Mouse (Mus musculus) bone marrow macrophage, adult 2 months (primary cell): ENCODE measurements around the gene Fam126a.

ENCODE experiments used
- CTCF ChIP-seq: IDR thresholded peaks from 2 replicates; pipeline ENCODE4 v1.5.1; 2012; ENCODE audit warnings: low read depth, mild to moderate bottlenecking, low read length, moderate library complexity
- POLR2A ChIP-seq: IDR thresholded peaks from 2 replicates; pipeline ENCODE4 v1.6.1; 2012; ENCODE audit warnings: mild to moderate bottlenecking, low read depth, low read length, borderline replicate concordance

- no peak for TF ChIP-seq CTCF
- TF ChIP-seq POLR2A = no peak
Measured at GRCm38 (mm10) chr5:23919892-23920731, 110.4 kb downstream of the Fam126a start.
